Mouse (Mus musculus): ENCODE data around the gene Tpt1. TPM values are rescaled to one million over a fixed set of nuclear protein-coding genes. Genes with fewer than 3 reads are reported as not detected.
"Not testable (repeated sequence)": the region's sequence is repeated elsewhere in the genome, so short reads cannot be mapped to it uniquely, and the experiment has no call there.

Gene Tpt1
- polyA plus RNA-seq, 1 experiment: 478 TPM

DNA sequence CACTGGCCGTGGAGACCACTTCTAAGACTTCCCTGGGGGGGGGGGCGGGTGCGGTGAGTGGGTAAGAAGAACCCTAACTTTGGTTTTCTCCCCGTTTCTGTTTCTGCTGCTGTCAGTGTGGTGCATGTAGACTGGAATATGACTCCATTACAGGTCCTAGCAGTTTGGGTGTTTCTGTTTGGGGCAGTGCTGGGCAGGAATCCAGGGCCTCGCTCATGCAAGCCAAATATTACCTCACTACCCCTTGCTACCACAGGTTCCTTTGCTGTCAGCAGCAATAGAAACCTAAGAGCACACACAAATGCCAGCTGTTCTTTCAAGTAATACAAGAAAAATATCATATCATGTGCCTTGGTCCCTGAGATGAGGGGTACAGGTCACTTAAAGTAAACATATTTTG is 24.9 kb upstream of the Tpt1 start:
- TF ChIP-seq POLR2A (IDR thresholded peaks at IDR 0.05; ENCODE audit: control insufficient read depth, low read depth, low read length): no peak
- no peak for TF ChIP-seq CTCF (IDR thresholded peaks at IDR 0.05; ENCODE audit: control insufficient read depth, insufficient read depth, insufficient replicate concordance, low read depth, low read length)
- H3K36me3 ChIP-seq (ENCODE audit: control insufficient read depth, insufficient read depth, low read length): no peaks in the 10 kb centered on the region
- no peak overlapping the region for H3K4me3 ChIP-seq (ENCODE audit: control insufficient read depth, low read depth, low read length)
- H3K27me3 ChIP-seq (ENCODE audit: control insufficient read depth, insufficient read depth, low read length): no peaks in the 10 kb centered on the region
- H3K4me1 ChIP-seq (ENCODE audit: control insufficient read depth, insufficient read depth, low read length): peaks cover 5% of the 10 kb centered on the region
- no peak overlapping the region for H3K27ac ChIP-seq (ENCODE audit: control insufficient read depth, insufficient read depth, low read depth, low read length)

DNA sequence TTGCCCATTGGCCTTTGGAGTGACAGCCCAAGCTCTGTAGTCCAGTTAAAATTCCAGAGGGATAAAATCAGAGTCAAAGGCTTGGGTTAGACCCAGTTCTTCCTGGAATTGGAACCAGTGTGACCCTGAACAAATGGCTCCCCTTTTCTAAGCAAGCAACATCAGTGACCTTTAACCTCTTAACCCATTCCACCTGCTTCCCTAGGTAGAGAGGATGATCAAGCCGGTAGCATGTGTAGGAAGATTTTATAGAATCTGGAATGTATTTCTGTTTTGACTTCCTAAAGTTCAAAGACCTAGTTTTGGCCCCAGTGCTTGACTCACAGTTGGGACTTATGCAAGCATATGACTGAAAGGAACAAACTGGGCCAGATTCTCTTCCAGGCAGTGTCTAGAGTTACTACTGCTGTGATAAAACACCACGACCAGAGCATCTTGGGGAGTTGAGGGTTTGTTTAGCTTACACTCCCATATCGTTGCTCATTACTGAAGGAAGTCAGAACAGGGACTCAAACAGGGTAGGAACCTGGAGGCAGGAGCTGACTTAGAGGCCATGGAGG is 18.0 kb upstream of the Tpt1 start:
- Histone ChIP-seq H3K4me3 (ENCODE audit: control insufficient read depth, low read depth, low read length) (no peak overlapping the region), H3K36me3 (ENCODE audit: control insufficient read depth, insufficient read depth, low read length) (no peaks in the 10 kb centered on the region), H3K4me1 (ENCODE audit: control insufficient read depth, insufficient read depth, low read length) (peaks cover 22% of the 10 kb centered on the region), H3K27me3 (ENCODE audit: control insufficient read depth, insufficient read depth, low read length) (no peaks in the 10 kb centered on the region), H3K27ac (ENCODE audit: control insufficient read depth, insufficient read depth, low read depth, low read length) (no peak overlapping the region)
- TF ChIP-seq POLR2A (IDR thresholded peaks at IDR 0.05; ENCODE audit: control insufficient read depth, low read depth, low read length) (no peak), CTCF (IDR thresholded peaks at IDR 0.05; ENCODE audit: control insufficient read depth, insufficient read depth, insufficient replicate concordance, low read depth, low read length) (no peak)

DNA sequence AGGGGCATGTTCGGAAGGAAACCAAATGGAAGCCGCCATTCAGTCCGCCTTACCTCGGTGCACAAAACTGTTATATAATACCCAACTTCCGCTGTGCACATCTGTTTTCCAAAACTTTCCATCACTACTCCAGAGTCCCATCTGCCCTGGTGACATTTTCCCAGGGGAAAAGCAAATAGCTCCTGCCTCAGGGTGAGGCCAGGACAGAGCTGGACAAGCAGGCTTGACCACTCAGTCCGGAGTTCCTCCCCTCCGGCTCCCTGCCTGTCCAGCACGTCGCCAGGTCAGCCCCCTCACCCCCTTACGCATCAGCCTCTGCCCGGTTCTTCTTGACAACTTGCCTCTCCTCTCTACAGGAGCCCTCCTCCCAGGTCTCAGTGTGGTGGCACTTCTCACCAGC is 16.7 kb upstream of the Tpt1 start:
- H3K36me3 ChIP-seq (ENCODE audit: control insufficient read depth, insufficient read depth, low read length): no peaks in the 10 kb centered on the region
- H3K27me3 ChIP-seq (ENCODE audit: control insufficient read depth, insufficient read depth, low read length): no peaks in the 10 kb centered on the region
- peak overlapping the region; percentile 44 for H3K27ac ChIP-seq (ENCODE audit: control insufficient read depth, insufficient read depth, low read depth, low read length)
- H3K4me1 ChIP-seq (ENCODE audit: control insufficient read depth, insufficient read depth, low read length): peaks cover 22% of the 10 kb centered on the region
- TF ChIP-seq POLR2A (IDR thresholded peaks at IDR 0.05; ENCODE audit: control insufficient read depth, low read depth, low read length) (no peak), CTCF (IDR thresholded peaks at IDR 0.05; ENCODE audit: control insufficient read depth, insufficient read depth, insufficient replicate concordance, low read depth, low read length) (no peak)
- H3K4me3 ChIP-seq (ENCODE audit: control insufficient read depth, low read depth, low read length): no peak overlapping the region

DNA sequence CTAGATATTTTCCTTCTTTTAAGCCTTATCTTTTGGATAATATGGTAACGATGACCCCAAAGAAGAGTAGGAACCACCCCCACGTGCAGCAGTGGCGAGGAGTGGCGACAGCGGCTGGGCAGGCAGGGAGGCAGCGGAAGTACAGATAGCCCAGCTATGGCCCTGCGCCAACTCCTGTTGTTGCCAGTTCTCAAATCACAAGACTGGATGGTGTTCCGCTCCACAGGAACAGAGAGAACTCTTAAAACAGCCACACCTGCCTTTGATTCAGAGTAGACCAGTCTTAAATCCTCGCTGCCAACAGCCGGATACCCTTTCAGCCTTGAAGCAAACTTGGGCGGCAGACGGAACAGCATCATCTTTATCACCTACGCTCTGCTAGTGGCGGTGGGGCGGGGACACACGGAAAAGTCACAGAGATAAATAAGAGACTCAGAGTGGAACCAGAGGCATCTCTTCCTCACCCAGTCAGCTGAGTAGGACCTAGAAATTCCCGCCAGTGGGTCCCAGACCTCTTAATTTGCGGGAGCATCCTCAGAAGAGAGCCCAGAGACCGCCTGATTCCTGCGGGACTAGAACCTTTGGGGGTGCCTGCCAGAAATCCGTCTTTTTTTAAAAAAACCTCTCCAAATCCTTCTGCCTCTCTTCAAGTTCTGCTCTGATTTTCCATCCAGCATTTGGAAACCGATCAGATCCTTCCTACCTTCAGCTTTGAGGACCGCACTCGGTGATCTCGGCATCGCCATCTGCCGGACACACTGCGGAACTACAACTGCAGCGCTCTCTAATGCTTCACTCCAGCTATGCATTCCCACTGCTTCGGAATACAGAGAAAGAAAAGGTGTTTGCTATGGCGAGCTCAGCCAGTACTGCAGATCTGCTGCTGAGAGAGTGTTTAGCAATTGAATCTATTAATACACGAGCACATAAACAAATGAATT is 15.8 kb upstream of the Tpt1 start:
- Histone ChIP-seq H3K4me1 (ENCODE audit: control insufficient read depth, insufficient read depth, low read length) (peaks cover 30% of the 10 kb centered on the region), H3K4me3 (ENCODE audit: control insufficient read depth, low read depth, low read length) (peak overlapping the region; percentile 69), H3K27ac (ENCODE audit: control insufficient read depth, insufficient read depth, low read depth, low read length) (peak overlapping the region; percentile 43; the same call in 1 of the 2 replicates), H3K36me3 (ENCODE audit: control insufficient read depth, insufficient read depth, low read length) (no peaks in the 10 kb centered on the region), H3K27me3 (ENCODE audit: control insufficient read depth, insufficient read depth, low read length) (no peaks in the 10 kb centered on the region)
- 0 out of 2 replicates have a peak, but pooled peaks have one; percentile 15 for TF ChIP-seq POLR2A (IDR thresholded peaks at IDR 0.05; ENCODE audit: control insufficient read depth, low read depth, low read length)
- TF ChIP-seq CTCF (IDR thresholded peaks at IDR 0.05; ENCODE audit: control insufficient read depth, insufficient read depth, insufficient replicate concordance, low read depth, low read length): peak; percentile 99

DNA sequence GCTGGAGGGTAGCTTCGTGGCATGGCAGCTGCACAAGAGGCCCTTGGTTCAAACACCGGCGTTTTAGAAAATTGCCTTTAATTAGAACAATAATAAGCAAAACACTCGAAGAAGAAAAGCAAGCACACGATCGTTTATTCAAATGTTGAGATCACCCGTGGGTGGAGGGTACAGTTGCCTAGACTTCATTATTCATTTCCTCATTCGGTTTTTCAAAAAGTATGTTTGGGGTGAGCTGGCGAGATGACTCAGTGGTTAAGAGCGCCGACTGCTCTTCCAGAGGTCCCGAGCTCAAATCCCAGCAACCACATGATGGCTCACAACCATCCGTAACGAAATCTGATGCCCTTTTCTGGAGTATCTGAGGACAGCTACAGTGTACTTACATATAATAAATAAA is 15.1 kb upstream of the Tpt1 start:
- Histone ChIP-seq H3K4me1 (ENCODE audit: control insufficient read depth, insufficient read depth, low read length) (peaks cover 37% of the 10 kb centered on the region), H3K4me3 (ENCODE audit: control insufficient read depth, low read depth, low read length) (peak overlapping the region; percentile 69; the same call in 1 of the 2 replicates)
- H3K27me3 ChIP-seq (ENCODE audit: control insufficient read depth, insufficient read depth, low read length); H3K36me3 ChIP-seq (ENCODE audit: control insufficient read depth, insufficient read depth, low read length); H3K27ac ChIP-seq (ENCODE audit: control insufficient read depth, insufficient read depth, low read depth, low read length): not testable (repeated sequence)

DNA sequence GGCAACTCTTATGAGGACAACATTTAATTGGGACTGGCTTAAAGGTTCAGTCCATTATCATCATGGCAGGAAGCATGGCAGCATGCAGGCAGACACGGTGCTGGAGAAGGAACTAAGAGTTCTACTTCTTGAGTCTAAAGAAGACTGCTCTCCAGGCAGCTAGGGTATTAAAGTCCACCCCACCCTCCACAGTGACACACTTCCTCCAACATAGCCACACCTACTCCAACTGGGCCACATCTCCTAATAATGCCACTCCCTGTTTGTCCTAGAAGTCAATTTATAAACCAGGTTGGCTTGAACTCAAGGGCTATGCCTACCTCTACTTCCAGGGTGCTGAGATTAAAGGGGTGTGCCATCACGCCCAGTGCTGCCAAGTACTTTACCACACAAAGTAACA is 12.9 kb upstream of the Tpt1 start:
- Histone ChIP-seq H3K4me3 (ENCODE audit: control insufficient read depth, low read depth, low read length) (peak overlapping the region; percentile 96; the same call in 1 of the 2 replicates), H3K27me3 (ENCODE audit: control insufficient read depth, insufficient read depth, low read length) (no peaks in the 10 kb centered on the region), H3K4me1 (ENCODE audit: control insufficient read depth, insufficient read depth, low read length) (peaks cover 42% of the 10 kb centered on the region), H3K27ac (ENCODE audit: control insufficient read depth, insufficient read depth, low read depth, low read length) (no peak overlapping the region), H3K36me3 (ENCODE audit: control insufficient read depth, insufficient read depth, low read length) (no peaks in the 10 kb centered on the region)
- no peak for TF ChIP-seq CTCF (IDR thresholded peaks at IDR 0.05; ENCODE audit: control insufficient read depth, insufficient read depth, insufficient replicate concordance, low read depth, low read length)
- no peak for TF ChIP-seq POLR2A (IDR thresholded peaks at IDR 0.05; ENCODE audit: control insufficient read depth, low read depth, low read length)

DNA sequence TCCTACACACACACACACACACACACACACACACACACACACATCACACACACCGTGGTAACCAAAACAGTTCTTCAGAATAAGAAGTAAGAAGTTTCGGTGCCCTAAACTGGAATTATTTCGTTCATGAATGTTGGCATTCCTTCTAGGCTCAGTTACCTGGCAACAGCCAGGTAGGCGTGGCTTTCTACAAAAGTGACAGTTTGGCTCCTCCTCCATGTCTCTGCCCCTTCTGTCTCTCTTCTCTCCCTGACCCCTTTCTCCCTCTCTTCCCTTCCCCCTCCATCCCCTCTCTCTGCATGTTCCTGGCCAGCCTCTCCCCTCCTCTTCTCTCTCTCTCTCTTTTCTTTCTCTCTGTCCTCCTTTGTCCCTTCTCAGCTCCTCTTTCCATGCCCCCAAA is 11.9 kb upstream of the Tpt1 start:
- H3K4me1 ChIP-seq (ENCODE audit: control insufficient read depth, insufficient read depth, low read length): peaks cover 40% of the 10 kb centered on the region
- H3K36me3 ChIP-seq (ENCODE audit: control insufficient read depth, insufficient read depth, low read length): no peaks in the 10 kb centered on the region
- TF ChIP-seq CTCF (IDR thresholded peaks at IDR 0.05; ENCODE audit: control insufficient read depth, insufficient read depth, insufficient replicate concordance, low read depth, low read length): no peak
- TF ChIP-seq POLR2A (IDR thresholded peaks at IDR 0.05; ENCODE audit: control insufficient read depth, low read depth, low read length): peak; percentile 51; the same call in 1 of the 2 replicates

More for the DNA sequence above, 11.9 kb upstream of the Tpt1 start:
- Histone ChIP-seq H3K4me3 (ENCODE audit: control insufficient read depth, low read depth, low read length) (peak overlapping the region; percentile 96), H3K27ac (ENCODE audit: control insufficient read depth, insufficient read depth, low read depth, low read length) (peak overlapping the region; percentile 97), H3K27me3 (ENCODE audit: control insufficient read depth, insufficient read depth, low read length) (no peaks in the 10 kb centered on the region)
